Mouse (Mus musculus): ENCODE data around the gene Pnlip. TPM values are rescaled to one million over a fixed set of nuclear protein-coding genes. Genes with fewer than 3 reads are reported as not detected.

Gene Pnlip
- polyA plus RNA-seq, 1 experiment from 2014 or later: not detected

DNA sequence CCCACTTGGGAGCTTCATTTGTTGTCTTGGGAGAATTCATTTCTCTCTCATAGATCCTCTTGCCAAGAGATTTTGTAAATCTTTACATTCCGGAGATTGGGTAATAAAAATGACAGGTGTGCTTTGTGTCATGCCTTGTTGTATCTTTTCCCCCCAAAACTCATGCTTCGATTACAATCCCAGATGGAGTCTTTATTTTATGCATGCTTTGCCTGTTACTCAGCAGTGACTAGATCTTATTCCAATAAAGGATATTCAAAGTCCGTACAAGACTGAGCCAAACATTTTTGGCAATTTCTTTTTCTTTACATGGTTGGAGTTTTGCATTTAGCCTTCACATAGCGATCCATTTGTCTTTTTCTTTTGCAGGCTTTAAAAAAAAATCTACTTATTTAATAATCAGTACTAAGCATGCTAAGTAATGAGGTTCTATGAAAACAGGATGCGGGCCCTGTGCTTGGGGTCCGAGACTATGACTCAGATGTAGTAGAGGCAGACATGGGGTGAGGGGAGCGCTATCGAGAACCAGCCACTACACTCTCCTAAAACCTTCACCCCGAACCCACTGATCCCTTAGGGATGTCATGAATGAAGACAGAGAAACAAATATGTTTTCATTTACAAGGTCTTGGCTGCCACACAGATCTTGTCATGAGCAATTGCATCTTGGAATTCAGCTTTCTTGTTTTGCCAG lies 26.9 kb upstream of the Pnlip start:
- TF ChIP-seq EP300 (IDR thresholded peaks at IDR 0.05) (no peak), CTCF (IDR thresholded peaks at IDR 0.05) (no peak)
- H3K9me3 ChIP-seq (ENCODE audit: low read length): no peaks in the 10 kb centered on the region
- H3K27ac ChIP-seq (ENCODE audit: low read length): no peak overlapping the region
- DNase-seq (ENCODE audit: low spot score) (no peak), ATAC-seq (no peak)
- no peaks in the 10 kb centered on the region for H3K36me3 ChIP-seq (ENCODE audit: insufficient read depth, low read length)
- H3K4me1 ChIP-seq (ENCODE audit: insufficient read depth, low read depth, low read length): no peaks in the 10 kb centered on the region
- H3K9ac ChIP-seq (replicated peaks; ENCODE audit: low read depth): no peak overlapping the region
- H3K27me3 ChIP-seq (replicated peaks; ENCODE audit: insufficient read depth, low read length): no peaks in the 10 kb centered on the region
- H3K4me3 ChIP-seq (ENCODE audit: low read depth, low read length): no peak overlapping the region
- no peak overlapping the region for H3K4me2 ChIP-seq (replicated peaks; ENCODE audit: low read depth, low read length)
- 80% methylated on average over 9 of the region's 9 CpGs for WGBS

- H3K36me3 ChIP-seq (ENCODE audit: insufficient read depth, low read length): no peaks in the 10 kb centered on the region
- no peak overlapping the region for H3K9ac ChIP-seq (replicated peaks; ENCODE audit: low read depth)
- H3K9me3 ChIP-seq (ENCODE audit: low read length): no peaks in the 10 kb centered on the region
- no peaks in the 10 kb centered on the region for H3K4me1 ChIP-seq (ENCODE audit: insufficient read depth, low read depth, low read length)
- no peaks in the 10 kb centered on the region for H3K27me3 ChIP-seq (replicated peaks; ENCODE audit: insufficient read depth, low read length)
- ATAC-seq (no peak), DNase-seq (ENCODE audit: low spot score) (peak; percentile 61)
- no peak overlapping the region for H3K27ac ChIP-seq (ENCODE audit: low read length)
- TF ChIP-seq CTCF (IDR thresholded peaks at IDR 0.05) (peak; percentile 64), EP300 (IDR thresholded peaks at IDR 0.05) (no peak)
- WGBS: 36% methylated on average over 22 of the region's 22 CpGs
- H3K4me2 ChIP-seq (replicated peaks; ENCODE audit: low read depth, low read length): peak overlapping the region; percentile 37
- H3K4me3 ChIP-seq (ENCODE audit: low read depth, low read length): no peak overlapping the region
Measured at GRCm38 (mm10) chr19:58627406-58628337, 24.6 kb upstream of the Pnlip start.

DNA sequence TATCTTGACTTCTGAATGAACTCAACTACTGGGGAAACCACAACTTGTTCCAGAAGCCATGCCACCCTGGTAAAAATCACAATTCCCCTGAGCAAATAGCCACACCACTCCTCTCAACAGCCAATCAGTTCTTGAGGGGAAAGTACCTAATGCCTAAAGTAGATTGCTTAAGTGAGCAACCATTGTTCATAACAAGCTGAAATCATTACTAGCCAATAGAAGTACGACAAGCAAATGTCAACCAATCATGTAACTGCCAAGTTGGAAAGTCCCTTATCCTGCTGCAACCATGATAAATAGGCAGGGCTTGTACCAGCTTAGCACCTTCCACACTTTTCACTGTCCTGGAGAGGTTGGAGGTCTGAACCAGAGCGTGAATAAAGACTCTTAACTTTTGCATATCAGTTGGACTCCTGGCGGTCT lies 22.9 kb upstream of the Pnlip start:
- Histone ChIP-seq H3K4me1 (ENCODE audit: insufficient read depth, low read depth, low read length) (no peaks in the 10 kb centered on the region), H3K4me2 (replicated peaks; ENCODE audit: low read depth, low read length) (no peak overlapping the region), H3K9ac (replicated peaks; ENCODE audit: low read depth) (no peak overlapping the region), H3K27ac (ENCODE audit: low read length) (no peak overlapping the region), H3K27me3 (replicated peaks; ENCODE audit: insufficient read depth, low read length) (no peaks in the 10 kb centered on the region), H3K4me3 (ENCODE audit: low read depth, low read length) (no peak overlapping the region), H3K9me3 (ENCODE audit: low read length) (no peaks in the 10 kb centered on the region), H3K36me3 (ENCODE audit: insufficient read depth, low read length) (no peaks in the 10 kb centered on the region)
- TF ChIP-seq EP300 (IDR thresholded peaks at IDR 0.05): no peak
- no peak for TF ChIP-seq CTCF (IDR thresholded peaks at IDR 0.05)
- WGBS: 67% methylated on average over 3 of the region's 3 CpGs
- ATAC-seq: no peak
- DNase-seq (ENCODE audit: low spot score): no peak

- 69% methylated on average over 5 of the region's 5 CpGs for WGBS
Measured at GRCm38 (mm10) chr19:58650036-58650435, 2.3 kb upstream of the Pnlip start.

GRCm38 (mm10) chr19:58662098-58662497 lies 9.8 kb downstream of the Pnlip start:
- H3K4me2 ChIP-seq (replicated peaks; ENCODE audit: low read depth, low read length): no peak overlapping the region
- no peaks in the 10 kb centered on the region for H3K36me3 ChIP-seq (ENCODE audit: insufficient read depth, low read length)
- DNase-seq (ENCODE audit: low spot score) (no peak), ATAC-seq (no peak)
- H3K4me1 ChIP-seq (ENCODE audit: insufficient read depth, low read depth, low read length): no peaks in the 10 kb centered on the region
- no peak overlapping the region for H3K27ac ChIP-seq (ENCODE audit: low read length)
- H3K27me3 ChIP-seq (replicated peaks; ENCODE audit: insufficient read depth, low read length): no peaks in the 10 kb centered on the region
- no peak overlapping the region for H3K4me3 ChIP-seq (ENCODE audit: low read depth, low read length)
- TF ChIP-seq EP300 (IDR thresholded peaks at IDR 0.05) (no peak), CTCF (IDR thresholded peaks at IDR 0.05) (peak; percentile 29; the same call in 1 of the 2 replicates)
- no peak overlapping the region for H3K9ac ChIP-seq (replicated peaks; ENCODE audit: low read depth)
- H3K9me3 ChIP-seq (ENCODE audit: low read length): no peaks in the 10 kb centered on the region
- WGBS: 47% methylated on average over 4 of the region's 4 CpGs

More at GRCm38 (mm10) chr19:58650036-58650435, 2.3 kb upstream of the Pnlip start:
- Histone ChIP-seq H3K27me3 (replicated peaks; ENCODE audit: insufficient read depth, low read length) (no peaks in the 10 kb centered on the region), H3K27ac (ENCODE audit: low read length) (no peak overlapping the region), H3K9me3 (ENCODE audit: low read length) (no peaks in the 10 kb centered on the region), H3K36me3 (ENCODE audit: insufficient read depth, low read length) (no peaks in the 10 kb centered on the region), H3K9ac (replicated peaks; ENCODE audit: low read depth) (no peak overlapping the region), H3K4me1 (ENCODE audit: insufficient read depth, low read depth, low read length) (no peaks in the 10 kb centered on the region), H3K4me3 (ENCODE audit: low read depth, low read length) (no peak overlapping the region), H3K4me2 (replicated peaks; ENCODE audit: low read depth, low read length) (no peak overlapping the region)
- TF ChIP-seq CTCF (IDR thresholded peaks at IDR 0.05): no peak
- TF ChIP-seq EP300 (IDR thresholded peaks at IDR 0.05): no peak
- DNase-seq (ENCODE audit: low spot score) (no peak), ATAC-seq (no peak)

DNA sequence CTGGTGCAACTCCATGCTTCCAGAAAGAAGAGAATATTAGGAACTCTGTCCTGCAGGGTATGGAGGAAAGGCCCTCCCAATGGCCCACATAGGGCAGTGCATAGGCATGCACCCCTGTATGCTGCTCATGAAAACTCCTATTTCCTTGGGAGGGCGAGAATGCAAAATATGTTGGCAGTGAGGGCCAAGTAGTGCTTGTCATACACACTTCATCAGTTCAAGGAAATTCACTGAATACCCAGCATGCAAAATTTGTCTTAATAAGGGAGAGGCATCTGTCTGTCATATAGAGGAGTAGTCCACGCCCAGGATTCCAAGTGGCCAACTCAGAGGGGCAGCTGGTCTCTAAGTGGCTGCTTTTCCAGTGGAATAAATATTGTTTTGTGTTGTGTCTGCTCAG lies 11.0 kb downstream of the Pnlip start:
- DNase-seq (ENCODE audit: low spot score) (peak; percentile 41), ATAC-seq (peak; percentile 78)
- Histone ChIP-seq H3K4me1 (ENCODE audit: insufficient read depth, low read depth, low read length) (no peaks in the 10 kb centered on the region), H3K36me3 (ENCODE audit: insufficient read depth, low read length) (no peaks in the 10 kb centered on the region), H3K4me3 (ENCODE audit: low read depth, low read length) (no peak overlapping the region), H3K27me3 (replicated peaks; ENCODE audit: insufficient read depth, low read length) (no peaks in the 10 kb centered on the region), H3K27ac (ENCODE audit: low read length) (no peak overlapping the region), H3K4me2 (replicated peaks; ENCODE audit: low read depth, low read length) (no peak overlapping the region), H3K9me3 (ENCODE audit: low read length) (no peaks in the 10 kb centered on the region), H3K9ac (replicated peaks; ENCODE audit: low read depth) (no peak overlapping the region)
- TF ChIP-seq EP300 (IDR thresholded peaks at IDR 0.05) (peak; percentile 84), CTCF (IDR thresholded peaks at IDR 0.05) (no peak)
- 55% methylated on average over 2 of the region's 2 CpGs for WGBS
